Mouse (Mus musculus) kidney, adult 11 months (tissue): ENCODE results near the gene Ush2a.

Experiments
- DNase-seq: peaks from one replicate; pipeline ENCODE4 v3.0.0; 2022

Gene Ush2a

GRCm38 (mm10) chr1:188674640-188675510, 413.1 kb downstream of the Ush2a start:
- DNase-seq = no peak

GRCm38 (mm10) chr1:188675511-188675863, 413.7 kb downstream of the Ush2a start:
- no peak for DNase-seq

GRCm38 (mm10) chr1:188678189-188678588, 416.4 kb downstream of the Ush2a start:
- no peak for DNase-seq

- DNase-seq = no peak
Measured at GRCm38 (mm10) chr1:188686362-188686761, 424.5 kb downstream of the Ush2a start.

GRCm38 (mm10) chr1:188696295-188696694, 434.5 kb downstream of the Ush2a start:
- DNase-seq = no peak

GRCm38 (mm10) chr1:188708176-188708575, 446.4 kb downstream of the Ush2a start:
- no peak for DNase-seq

GRCm38 (mm10) chr1:188708694-188709093, 446.9 kb downstream of the Ush2a start:
- DNase-seq = no peak

GRCm38 (mm10) chr1:188714131-188714530, 452.3 kb downstream of the Ush2a start:
- no peak for DNase-seq

- no peak for DNase-seq
Measured at GRCm38 (mm10) chr1:188714941-188715340, 453.1 kb downstream of the Ush2a start.

GRCm38 (mm10) chr1:188716886-188717285, 455.1 kb downstream of the Ush2a start:
- DNase-seq = no peak

- no peak for DNase-seq
Measured at GRCm38 (mm10) chr1:188725122-188725995, 463.5 kb downstream of the Ush2a start.

GRCm38 (mm10) chr1:188726937-188727336, 465.1 kb downstream of the Ush2a start:
- no peak for DNase-seq

GRCm38 (mm10) chr1:188728625-188729024, 466.8 kb downstream of the Ush2a start:
- no peak for DNase-seq

GRCm38 (mm10) chr1:188729179-188729578, 467.4 kb downstream of the Ush2a start:
- DNase-seq = no peak

- no peak for DNase-seq
Measured at GRCm38 (mm10) chr1:188734741-188735266, 473.0 kb downstream of the Ush2a start.

- no peak for DNase-seq
Measured at GRCm38 (mm10) chr1:188742971-188743370, 481.1 kb downstream of the Ush2a start.

- no peak for DNase-seq
Measured at GRCm38 (mm10) chr1:188755031-188755430, 493.2 kb downstream of the Ush2a start.

- no peak for DNase-seq
Measured at GRCm38 (mm10) chr1:188760515-188760914, 498.7 kb downstream of the Ush2a start.

- no peak for DNase-seq
Measured at GRCm38 (mm10) chr1:188762463-188762862, 500.6 kb downstream of the Ush2a start.

- DNase-seq = no peak
Measured at GRCm38 (mm10) chr1:188763761-188764160, 501.9 kb downstream of the Ush2a start.

GRCm38 (mm10) chr1:188770828-188771227, 509.0 kb downstream of the Ush2a start:
- DNase-seq = no peak

GRCm38 (mm10) chr1:188772516-188773229, 510.9 kb downstream of the Ush2a start:
- DNase-seq = no peak

GRCm38 (mm10) chr1:188773631-188774030, 511.8 kb downstream of the Ush2a start:
- no peak for DNase-seq
